Mouse (Mus musculus) cortical plate, adult 2 months (tissue): ENCODE measurements around the gene Ntpcr.

Experiments used
- CTCF ChIP-seq: fragments of 200-500 bp; IDR thresholded peaks from 2 replicates; pipeline ENCODE4 v1.5.1; 2011; ENCODE audit warnings: mild to moderate bottlenecking, control low read depth, low read length; ENCODE audit not compliant: insufficient read depth; ENCODE audit errors: extremely low read depth
- POLR2A ChIP-seq: fragments of 200-500 bp; IDR thresholded peaks from 2 replicates; pipeline ENCODE4 v1.6.1; 2011; ENCODE audit warnings: mild to moderate bottlenecking, low read length, control low read depth; ENCODE audit not compliant: insufficient read depth; ENCODE audit errors: extremely low read depth

GRCm38 (mm10) chr8:125738956-125739355 is 9.2 kb downstream of the Ntpcr start:
- TF ChIP-seq CTCF (no peak), POLR2A (no peak)
